21 mouse cellular contexts compared by ENCODE assay signal in genomic region chr1:107593469-107593868, GRCm38 (mm10). TPM values are rescaled to one million over a fixed set of nuclear protein-coding genes. Genes with fewer than 3 reads are reported as not detected.
A peak's percentile ranks its signal among the peaks of the same experiment; 100 is the strongest.
DNase-seq lines count a peak whose midpoint lies in the region; ATAC-seq and TF ChIP-seq lines count a peak whose summit lies in the region.
"Had no signal": no experiment of that assay in that cellular context is flagged by ENCODE, and none has a peak within 500 bp of the region (broad histone marks: within the 10 kb centered on the region; RNA-seq: fewer than 3 reads in every experiment).

No protein-coding gene starts in this region.

- H3K9me3 ChIP-seq in forebrain, embryonic 14.5 days (replicated peaks; ENCODE audit: control insufficient read depth, low read length), result no peaks in the 10 kb centered on the region
- H3K9me3 ChIP-seq in forebrain, embryonic 13.5 days (replicated peaks), result no peaks in the 10 kb centered on the region
- H3K9me3 ChIP-seq: embryonic facial prominence, embryonic 12.5 days; forebrain, embryonic 10.5 days; heart, embryonic 15.5 days; hindbrain, embryonic 12.5 days; limb, embryonic 13.5 days; megakaryocyte, embryonic 14.5 days had no signal

- in situ Hi-C loops in Patski (cut with MboI; ENCODE audit: low pct_unique_long_range_greater_than_20kb), result loop anchor here (10.0 kb wide), 1 partner anchor 109 kb away; no protein-coding TSS in a partner anchor

- no peak overlapping the region for H3K4me3 ChIP-seq in forebrain, embryonic 14.5 days (ENCODE audit: low read depth, low read length)
- H3K4me3 ChIP-seq in forebrain, embryonic 13.5 days, result no peak overlapping the region
- H3K4me3 ChIP-seq in layer of hippocampus, adult 2 months, result no peak overlapping the region
- H3K4me3 ChIP-seq: embryonic facial prominence, embryonic 12.5 days; forebrain, embryonic 10.5 days; heart, embryonic 15.5 days; hindbrain, embryonic 12.5 days; limb, embryonic 13.5 days had no signal

- no peaks in the 10 kb centered on the region for H3K27me3 ChIP-seq in forebrain, embryonic 14.5 days (replicated peaks; ENCODE audit: control insufficient read depth, insufficient read depth, low read length)
- H3K27me3 ChIP-seq in forebrain, embryonic 13.5 days, result no peaks in the 10 kb centered on the region
- H3K27me3 ChIP-seq in Patski, result no peaks in the 10 kb centered on the region
- H3K27me3 ChIP-seq: embryonic facial prominence, embryonic 12.5 days; heart, embryonic 15.5 days; hindbrain, embryonic 12.5 days; limb, embryonic 13.5 days; megakaryocyte, embryonic 14.5 days had no signal

- no peak overlapping the region for H3K27ac ChIP-seq in forebrain, embryonic 14.5 days (ENCODE audit: low read depth, low read length)
- H3K27ac ChIP-seq in forebrain, embryonic 13.5 days, result no peak overlapping the region
- no peak overlapping the region for H3K27ac ChIP-seq in layer of hippocampus, adult 2 months
- H3K27ac ChIP-seq: embryonic facial prominence, embryonic 12.5 days; forebrain, embryonic 10.5 days; heart, embryonic 15.5 days; hindbrain, embryonic 12.5 days; limb, embryonic 13.5 days had no signal

- ATAC-seq in forebrain, embryonic 14.5 days, result no peak
- ATAC-seq in forebrain, embryonic 13.5 days, result no peak
- no peak for ATAC-seq in Patski
- no peak for ATAC-seq in erythroblast, adult 5-6 weeks (replicated peaks; ENCODE audit: low FRiP score, poor library complexity, severe bottlenecking)
- ATAC-seq: liver, postnatal 0 days had no signal

- peak; percentile 67 for TF ChIP-seq CTCF in layer of hippocampus, adult 2 months (conservative IDR thresholded peaks at IDR 0.05)
- TF ChIP-seq CTCF in Patski (IDR thresholded peaks at IDR 0.05), result peak; percentile 29

- CTCF ChIA-PET in Patski (lab: Charles Lee), result interaction anchor here (1.4 kb wide), 1 partner anchor 10 kb away, joined by 5 read pairs; no protein-coding TSS in a partner anchor

- H3K36me3 ChIP-seq in forebrain, embryonic 14.5 days (ENCODE audit: control insufficient read depth, insufficient read depth, low read length), result no peaks in the 10 kb centered on the region
- H3K36me3 ChIP-seq in forebrain, embryonic 13.5 days (ENCODE audit: poor library complexity, severe bottlenecking), result no peaks in the 10 kb centered on the region
- H3K36me3 ChIP-seq: embryonic facial prominence, embryonic 12.5 days; forebrain, embryonic 10.5 days; heart, embryonic 15.5 days; hindbrain, embryonic 12.5 days; limb, embryonic 13.5 days had no signal

- DNase-seq in forebrain, embryonic 14.5 days (ENCODE audit: low spot score), result peak; percentile 4
- DNase-seq in layer of hippocampus, adult 2 months (ENCODE audit: low spot score in 2 of 2), result no peak
- DNase-seq in layer of hippocampus, adult 11-12 months (ENCODE audit: low spot score), result no peak
- DNase-seq in 3134 (ENCODE audit: extremely low read depth, insufficient read length, low spot score), result peak; percentile 15
- DNase-seq in Patski (ENCODE audit: low read depth, low spot score), result no peak
- DNase-seq in c-Kit-positive CD71-positive TER-119-positive erythroid progenitor cells, embryonic 14.5 days (ENCODE audit: low spot score), result no peak
- DNase-seq: adrenal gland, postnatal 25 days; cerebellum, postnatal 25 days; kidney, adult 18-20 months; liver, postnatal 0 days; spleen, adult 18-20 months; thymus, postnatal 4 days had no signal

- no peak overlapping the region for H3K4me2 ChIP-seq in forebrain, embryonic 14.5 days (ENCODE audit: low read length)
- no peak overlapping the region for H3K4me2 ChIP-seq in forebrain, embryonic 13.5 days
- H3K4me2 ChIP-seq: embryonic facial prominence, embryonic 12.5 days; heart, embryonic 15.5 days; hindbrain, embryonic 12.5 days; limb, embryonic 13.5 days had no signal

- WGBS in forebrain, embryonic 14.5 days, result 76% methylated on average over 2 of the region's 2 CpGs
- 80% methylated on average over 2 of the region's 2 CpGs for whole genome bisulfite sequencing in forebrain, embryonic 13.5 days

- H3K4me1 ChIP-seq in forebrain, embryonic 14.5 days (ENCODE audit: control insufficient read depth, insufficient read depth, low read length), result peaks cover 2% of the 10 kb centered on the region; the same call in 1 of the 2 replicates
- H3K4me1 ChIP-seq in forebrain, embryonic 13.5 days, result no peaks in the 10 kb centered on the region; the same call in 1 of the 2 replicates
- H3K4me1 ChIP-seq: hindbrain, embryonic 12.5 days; limb, embryonic 13.5 days had no signal

- H3K9ac ChIP-seq in forebrain, embryonic 14.5 days (ENCODE audit: low read length), result no peak overlapping the region
- no peak overlapping the region for H3K9ac ChIP-seq in forebrain, embryonic 13.5 days
- H3K9ac ChIP-seq: embryonic facial prominence, embryonic 12.5 days; heart, embryonic 15.5 days; hindbrain, embryonic 12.5 days; limb, embryonic 13.5 days; liver, postnatal 0 days had no signal

- POLR2A ChIA-PET in Patski (lab: Charles Lee), result no interaction called here

RNA-seq across cellular contexts. Expression of gene Serpinb8, which starts 3.7 kb away (rescaled TPM):
- 0.09 and 0.33 TPM in 2 replicates for polyA plus RNA-seq in forebrain, embryonic 14.5 days (2014; fragmentation: Nextera tagmentation; extraction: Ambion mirVana)
- 0.23 and 0.57 TPM in 2 replicates for polyA plus RNA-seq in forebrain, embryonic 13.5 days (2015; fragmentation: Nextera tagmentation; extraction: Ambion mirVana)
- 1 to 10 TPM; 2.0 to 2.1 TPM for total RNA-seq in layer of hippocampus, adult 2 months (2021)
- 37.6 TPM for polyA plus RNA-seq in Patski (2021)
- not detected in 2 replicates for total RNA-seq in erythroblast, adult 5-6 weeks (2015; ENCODE audit: low replicate concordance)
- 0.17 TPM in 1 of 2 replicates, not detected in the other for total RNA-seq in erythroblast, adult 5-6 weeks (2017; ENCODE audit: low replicate concordance)
- polyA plus RNA-seq: neural tube, embryonic 14.5 days had no signal

Comparison
In these comparisons a context has a peak if more than half of its experiments do, and no peak if none do; other contexts are left out.
1. DNase-seq: peak in forebrain, embryonic 14.5 days (single experiment) and 3134 (single experiment); none in layer of hippocampus, adult 2 months (0 of 2), layer of hippocampus, adult 11-12 months (single experiment), Patski (single experiment) and c-Kit-positive CD71-positive TER-119-positive erythroid progenitor cells, embryonic 14.5 days (single experiment).
2. RNA of gene Serpinb8, which starts 3.7 kb away (polyA plus RNA-seq): 37.6 TPM in Patski (single experiment); 0.23 to 0.57 TPM in forebrain, embryonic 13.5 days and 0.09 to 0.33 TPM in forebrain, embryonic 14.5 days; every median in the first group is over 10 times any median in the second.